Mouse (Mus musculus) frontal cortex, postnatal 25 days (tissue): ENCODE data around the gene Jade1.
A peak's percentile ranks its signal among the peaks of the same experiment; 100 is the strongest.

ENCODE experiments used
- DNase-seq, 2 experiments: peaks; one replicate each; pipeline ENCODE4 v3.0.0; 2022; ENCODE audit warnings: low spot score in 2 of 2

Jade1 gene

GRCm38 (mm10) chr3:41551671-41552070, 3.9 kb upstream of the Jade1 start:
- no peak for DNase-seq

GRCm38 (mm10) chr3:41552777-41553548, 2.6 kb upstream of the Jade1 start:
- DNase-seq: no peak

- DNase-seq: no peak
These were observed 1.9 kb upstream of the Jade1 start for GRCm38 (mm10) chr3:41553681-41554080.

GRCm38 (mm10) chr3:41554480-41555475, 753 bp upstream of the Jade1 start:
- DNase-seq: no peak

GRCm38 (mm10) chr3:41556451-41557266, 1.1 kb downstream of the Jade1 start:
- no peak for DNase-seq

GRCm38 (mm10) chr3:41557267-41557995, 1.9 kb downstream of the Jade1 start:
- no peak for DNase-seq

GRCm38 (mm10) chr3:41560489-41560888, 5.0 kb downstream of the Jade1 start:
- no peak for DNase-seq

GRCm38 (mm10) chr3:41561787-41562186, 6.3 kb downstream of the Jade1 start:
- DNase-seq: no peak

GRCm38 (mm10) chr3:41563211-41563931, 7.8 kb downstream of the Jade1 start:
- DNase-seq: peak; percentile 52 to 64

GRCm38 (mm10) chr3:41563997-41564396, 8.5 kb downstream of the Jade1 start:
- no peak for DNase-seq

GRCm38 (mm10) chr3:41564471-41565213, 9.1 kb downstream of the Jade1 start:
- peak in 1 of 2 experiments; percentile 49 for DNase-seq

GRCm38 (mm10) chr3:41565410-41565823, 9.9 kb downstream of the Jade1 start:
- DNase-seq: peak; percentile 70

GRCm38 (mm10) chr3:41565955-41566354, 10.4 kb downstream of the Jade1 start:
- peak; percentile 56 to 75 for DNase-seq

GRCm38 (mm10) chr3:41569943-41570342, 14.4 kb downstream of the Jade1 start:
- DNase-seq: no peak

GRCm38 (mm10) chr3:41572131-41572530, 16.6 kb downstream of the Jade1 start:
- no peak for DNase-seq

- DNase-seq: no peak
These were observed 17.4 kb downstream of the Jade1 start for GRCm38 (mm10) chr3:41572968-41573367.

- DNase-seq: no peak
These were observed 18.7 kb downstream of the Jade1 start for GRCm38 (mm10) chr3:41574208-41574607.

GRCm38 (mm10) chr3:41574720-41575435, 19.3 kb downstream of the Jade1 start:
- no peak for DNase-seq

GRCm38 (mm10) chr3:41575971-41576370, 20.4 kb downstream of the Jade1 start:
- no peak for DNase-seq
